Mouse (Mus musculus) neural tube, embryonic 13.5 days (tissue): Measurements from ENCODE around the gene Nom1. TPM values are rescaled to one million over a fixed set of nuclear protein-coding genes. Genes with fewer than 3 reads are reported as not detected.

Experiments used
- ATAC-seq: fragments of 200-750 bp; cut with Nextera tagmentation; 2 replicates; pipeline ENCODE4 v1.8.0; 2017; ENCODE audit warnings: low read depth, mild to moderate bottlenecking, moderate TSS enrichment, moderate library complexity
- H3K27ac ChIP-seq: fragments of 300-500 bp; sonication (generic); replicated peaks from 2 replicates; pipeline ENCODE4 v1.5.1; 2015; ENCODE audit warnings: moderate library complexity, mild to moderate bottlenecking, inconsistent platforms
- H3K27me3 ChIP-seq: fragments of 300-500 bp; sonication (generic); 2 replicates; pipeline ENCODE4 v1.6.1; 2015; ENCODE audit warnings: mild to moderate bottlenecking, inconsistent platforms
- H3K36me3 ChIP-seq: fragments of 300-500 bp; sonication (generic); 2 replicates; pipeline ENCODE4 v1.6.1; 2015; ENCODE audit warnings: mild to moderate bottlenecking, inconsistent platforms
- H3K4me1 ChIP-seq: fragments of 300-500 bp; sonication (generic); replicated peaks from 2 replicates; pipeline ENCODE4 v1.6.1; 2015; ENCODE audit warnings: inconsistent platforms
- H3K4me2 ChIP-seq: fragments of 300-500 bp; sonication (generic); 2 replicates; pipeline ENCODE4 v1.6.1; 2015; ENCODE audit warnings: inconsistent platforms, mild to moderate bottlenecking, moderate library complexity
- H3K4me3 ChIP-seq: fragments of 300-500 bp; sonication (generic); 2 replicates; pipeline ENCODE4 v1.5.1; 2015; ENCODE audit warnings: mild to moderate bottlenecking, inconsistent platforms
- H3K9ac ChIP-seq: fragments of 300-500 bp; sonication (generic); 2 replicates; pipeline ENCODE4 v1.6.1; 2015; ENCODE audit warnings: moderate library complexity, mild to moderate bottlenecking, inconsistent platforms
- H3K9me3 ChIP-seq: fragments of 300-500 bp; sonication (generic); 2 replicates; pipeline ENCODE4 v1.6.1; 2016; ENCODE audit warnings: inconsistent platforms
- WGBS: fragments of 180-500 bp; shearing (Covaris S2); methylation state at CpG from one replicate; pipeline ENCODE4 v1.1.7; 2015; 5-methylcytosine and 5-hydroxymethylcytosine counted together
- polyA plus RNA-seq: library from polyadenylated mRNA; unstranded; fragments of >200 nt; fragmentation: Nextera tagmentation; extraction: Ambion mirVana; gene quantifications from 2 replicates; pipeline ENCODE4 v1.2.1, GENCODE M21; 2015

Gene Nom1
- polyA plus RNA-seq, 1 experiment from 2014 or later, result 16.8 TPM

- Histone ChIP-seq H3K4me1 (peaks cover 14% of the 10 kb centered on the region), H3K9ac (no peak overlapping the region), H3K27me3 (peaks cover 100% of the 10 kb centered on the region), H3K27ac (no peak overlapping the region), H3K9me3 (no peaks in the 10 kb centered on the region), H3K36me3 (no peaks in the 10 kb centered on the region), H3K4me2 (no peak overlapping the region), H3K4me3 (0 out of 2 replicates have a peak overlapping the region, but pooled peaks have one; percentile 4)
- 2% methylated on average over 35 of the region's 35 CpGs for WGBS
- ATAC-seq, result no peak
These were observed 39.2 kb downstream of the Nom1 start for GRCm38 (mm10) chr5:29473551-29474245.

- Histone ChIP-seq H3K9me3 (no peaks in the 10 kb centered on the region), H3K4me2 (no peak overlapping the region), H3K36me3 (no peaks in the 10 kb centered on the region), H3K27ac (no peak overlapping the region), H3K4me1 (peaks cover 16% of the 10 kb centered on the region), H3K9ac (no peak overlapping the region; the same call in 1 of the 2 replicates), H3K4me3 (0 out of 2 replicates have a peak overlapping the region, but pooled peaks have one; percentile 4), H3K27me3 (peaks cover 100% of the 10 kb centered on the region)
- WGBS, result 2% methylated on average over 35 of the region's 35 CpGs
- no peak for ATAC-seq
These were observed 39.9 kb downstream of the Nom1 start for GRCm38 (mm10) chr5:29474246-29474960.

- WGBS, result under 1% methylated on average over 10 of the region's 10 CpGs
These were observed 40.6 kb downstream of the Nom1 start for GRCm38 (mm10) chr5:29475041-29475440.

DNA sequence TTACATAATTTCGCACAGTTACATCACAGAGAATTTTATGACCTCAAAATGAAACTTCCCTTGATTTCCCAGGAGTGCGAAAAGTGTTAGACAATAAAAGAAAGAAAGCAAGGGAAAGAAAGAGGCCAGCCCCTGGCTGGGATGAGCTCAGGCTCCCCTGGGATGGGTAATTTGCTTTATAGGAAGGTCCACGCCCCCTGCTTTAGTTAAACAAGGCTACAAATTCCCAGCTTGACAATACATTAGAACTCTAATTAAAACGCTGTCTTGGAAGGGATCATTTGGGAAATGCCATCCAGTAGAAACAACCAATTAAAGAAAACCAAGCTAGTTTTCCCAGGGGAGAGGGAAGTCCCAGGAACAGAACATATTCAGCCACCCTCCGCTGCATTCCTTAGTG is 41.1 kb downstream of the Nom1 start:
- Histone ChIP-seq H3K27me3 (peaks cover 100% of the 10 kb centered on the region), H3K27ac (no peak overlapping the region), H3K9ac (no peak overlapping the region), H3K9me3 (no peaks in the 10 kb centered on the region), H3K4me1 (peaks cover 16% of the 10 kb centered on the region), H3K4me2 (no peak overlapping the region), H3K36me3 (no peaks in the 10 kb centered on the region), H3K4me3 (peak overlapping the region; percentile 34; the same call in 1 of the 2 replicates)
- no peak for ATAC-seq
- WGBS, result 2% methylated on average over 5 of the region's 5 CpGs

More at GRCm38 (mm10) chr5:29475041-29475440, 40.6 kb downstream of the Nom1 start:
- Histone ChIP-seq H3K9ac (no peak overlapping the region), H3K9me3 (no peaks in the 10 kb centered on the region), H3K4me2 (no peak overlapping the region), H3K36me3 (no peaks in the 10 kb centered on the region), H3K4me1 (peaks cover 16% of the 10 kb centered on the region), H3K27me3 (peaks cover 100% of the 10 kb centered on the region), H3K4me3 (0 out of 2 replicates have a peak overlapping the region, but pooled peaks have one; percentile 0), H3K27ac (no peak overlapping the region)
- no peak for ATAC-seq

- 0% methylated on average over 1 of the region's 1 CpGs for WGBS
- H3K4me1 ChIP-seq, result peaks cover 16% of the 10 kb centered on the region
- H3K9ac ChIP-seq, result no peak overlapping the region
- no peak overlapping the region for H3K4me2 ChIP-seq
- H3K27ac ChIP-seq, result no peak overlapping the region
- peak overlapping the region; percentile 34; the same call in 1 of the 2 replicates for H3K4me3 ChIP-seq
- H3K36me3 ChIP-seq, result no peaks in the 10 kb centered on the region
- peaks cover 100% of the 10 kb centered on the region for H3K27me3 ChIP-seq
- ATAC-seq, result no peak
- H3K9me3 ChIP-seq, result no peaks in the 10 kb centered on the region
These were observed 41.6 kb downstream of the Nom1 start for GRCm38 (mm10) chr5:29476021-29476420.

GRCm38 (mm10) chr5:29477474-29478207 is 43.2 kb downstream of the Nom1 start:
- H3K4me2 ChIP-seq, result peak overlapping the region; percentile 46

DNA sequence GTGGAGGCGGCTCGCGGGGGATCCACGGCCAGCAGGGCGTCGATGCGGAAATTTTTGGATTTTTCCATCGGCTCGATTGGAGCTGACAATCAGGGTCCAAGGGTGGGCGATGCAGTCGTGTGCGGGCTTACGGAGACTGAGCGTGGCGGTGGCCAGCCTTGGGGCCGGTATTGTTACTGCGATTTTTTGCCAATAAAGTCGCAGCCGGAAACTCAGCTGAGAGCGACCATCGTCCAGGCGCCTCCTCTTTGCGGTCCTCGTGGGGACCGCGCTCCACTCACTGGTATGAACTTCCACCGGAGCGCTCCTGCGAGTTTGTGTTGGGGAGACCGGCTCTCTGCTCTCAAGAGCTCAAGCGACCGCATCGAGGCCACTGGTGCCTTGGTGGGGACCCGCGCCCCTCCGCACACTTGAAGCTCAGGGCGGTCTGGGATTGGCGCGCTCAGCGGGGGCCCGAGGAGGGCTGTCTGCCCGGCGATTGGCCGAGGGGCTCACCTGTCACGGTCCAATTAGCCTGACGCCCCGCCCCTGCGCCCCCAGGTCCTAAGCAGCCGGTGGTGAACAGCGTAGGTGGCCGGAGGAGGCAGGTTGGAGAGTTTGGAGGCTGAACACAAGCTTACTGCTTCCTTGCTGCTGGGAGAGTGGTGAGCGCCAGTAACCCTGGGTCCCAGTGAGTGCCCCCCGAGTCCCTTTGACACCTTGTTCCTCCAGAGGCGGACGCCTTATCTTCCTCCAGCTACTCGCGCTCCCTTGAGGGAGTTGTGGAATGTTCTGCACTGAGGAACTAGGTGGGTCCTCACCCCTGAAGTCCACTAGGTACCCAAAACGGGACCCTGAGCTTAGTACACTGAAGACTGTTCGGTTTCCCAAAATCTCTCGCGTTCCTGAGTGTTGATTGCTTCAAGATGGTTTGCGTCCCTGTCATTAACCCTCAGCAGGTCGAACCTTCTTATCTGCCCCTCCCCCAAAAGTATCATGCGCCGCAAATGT is 44.0 kb downstream of the Nom1 start, which contains the start of gene Mnx1:
Gene Mnx1 (minus strand): TSS at position 263 of the 990 bp plus-strand sequence.
- H3K4me1 ChIP-seq, result peaks cover 16% of the 10 kb centered on the region
- peak within 1 kb of the TSS; percentile 46 for H3K4me2 ChIP-seq
- H3K27ac ChIP-seq, result no peak within 1 kb of the TSS
- no peaks in the 10 kb centered on the region for H3K36me3 ChIP-seq
- peak within 1 kb of the TSS; percentile 34 for H3K4me3 ChIP-seq
- peak within 1 kb of the TSS; percentile 27; the same call in 1 of the 2 replicates for H3K9ac ChIP-seq
- peak; percentile 52 for ATAC-seq
- H3K27me3 ChIP-seq, result peaks cover 100% of the 10 kb centered on the region
- H3K9me3 ChIP-seq, result no peaks in the 10 kb centered on the region
- under 1% methylated on average over 65 of the region's 65 CpGs for WGBS

More at GRCm38 (mm10) chr5:29477474-29478207, 43.2 kb downstream of the Nom1 start:
- under 1% methylated on average over 73 of the region's 73 CpGs for WGBS
- peaks cover 16% of the 10 kb centered on the region for H3K4me1 ChIP-seq
- H3K27ac ChIP-seq, result no peak overlapping the region
- no peaks in the 10 kb centered on the region for H3K9me3 ChIP-seq
- peaks cover 100% of the 10 kb centered on the region for H3K27me3 ChIP-seq
- H3K36me3 ChIP-seq, result no peaks in the 10 kb centered on the region
- ATAC-seq, result peak; percentile 19; the same call in 1 of the 2 replicates
- peak overlapping the region; percentile 27; the same call in 1 of the 2 replicates for H3K9ac ChIP-seq
- H3K4me3 ChIP-seq, result peak overlapping the region; percentile 34

- Histone ChIP-seq H3K4me3 (no peak overlapping the region), H3K9me3 (no peaks in the 10 kb centered on the region), H3K4me1 (peaks cover 16% of the 10 kb centered on the region), H3K4me2 (peak overlapping the region; percentile 46; the same call in 1 of the 2 replicates), H3K36me3 (no peaks in the 10 kb centered on the region), H3K27ac (no peak overlapping the region), H3K9ac (no peak overlapping the region), H3K27me3 (peaks cover 100% of the 10 kb centered on the region)
- no peak for ATAC-seq
- 1% methylated on average over 14 of the region's 14 CpGs for WGBS
These were observed 44.7 kb downstream of the Nom1 start for GRCm38 (mm10) chr5:29479198-29479593.

GRCm38 (mm10) chr5:29483801-29484200 is 49.3 kb downstream of the Nom1 start:
- Histone ChIP-seq H3K4me3 (no peak overlapping the region), H3K27me3 (peaks cover 99% of the 10 kb centered on the region), H3K9ac (no peak overlapping the region), H3K27ac (no peak overlapping the region), H3K4me2 (no peak overlapping the region), H3K36me3 (no peaks in the 10 kb centered on the region), H3K9me3 (no peaks in the 10 kb centered on the region), H3K4me1 (peaks cover 11% of the 10 kb centered on the region; the same call in 1 of the 2 replicates)
- ATAC-seq, result no peak
- 2% methylated on average over 4 of the region's 4 CpGs for WGBS

DNA sequence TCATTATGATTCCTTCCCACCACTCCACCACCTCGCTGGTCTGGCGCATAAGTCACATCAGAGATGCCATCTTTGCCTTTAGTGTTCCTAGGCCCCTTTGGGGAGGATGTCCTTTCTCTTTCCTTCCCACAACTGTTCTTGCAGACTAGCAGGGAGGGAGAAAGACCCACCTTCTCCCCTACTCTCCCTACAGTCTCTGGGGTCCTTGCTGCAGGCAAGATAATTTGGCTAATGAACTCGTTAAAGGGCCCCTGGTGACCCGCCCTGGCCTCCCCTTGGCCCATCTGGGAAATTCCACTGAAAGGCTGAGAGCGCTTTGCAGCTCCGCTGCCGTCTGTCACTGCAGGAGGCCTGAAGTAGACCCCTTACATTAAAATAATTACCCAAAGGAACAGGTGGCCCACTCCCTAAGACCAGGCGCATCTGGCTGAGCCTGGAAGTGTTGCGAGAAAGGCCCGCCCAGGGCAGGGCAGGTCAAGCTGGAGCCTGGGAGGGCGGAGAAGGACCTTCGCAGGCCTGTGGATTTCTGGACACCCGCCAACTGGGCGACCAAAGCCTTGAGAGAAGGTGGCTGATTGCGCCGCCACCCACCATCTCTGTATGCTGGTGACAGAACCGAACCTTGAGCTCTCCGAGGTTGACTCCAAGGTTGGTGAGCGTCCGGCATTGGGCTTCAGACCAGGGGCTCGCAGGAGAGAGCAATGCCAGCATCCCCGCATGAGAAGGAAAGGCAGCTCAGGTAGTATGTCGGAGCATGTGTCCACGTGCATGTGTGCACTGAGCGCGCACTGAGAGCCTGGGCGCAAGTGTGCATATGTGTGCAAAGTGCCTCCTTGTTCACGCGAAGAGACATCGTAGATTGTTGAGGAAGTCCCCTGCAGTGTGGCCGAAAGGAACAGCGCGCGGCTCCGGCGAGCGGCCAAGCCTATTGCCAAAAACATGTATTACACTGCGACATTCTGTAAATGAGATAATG is 50.8 kb downstream of the Nom1 start:
- peaks cover 10% of the 10 kb centered on the region; the same call in 1 of the 2 replicates for H3K4me1 ChIP-seq
- no peak for ATAC-seq
- H3K9ac ChIP-seq, result no peak overlapping the region
- no peak overlapping the region for H3K27ac ChIP-seq
- H3K36me3 ChIP-seq, result no peaks in the 10 kb centered on the region
- H3K4me2 ChIP-seq, result no peak overlapping the region
- WGBS, result under 1% methylated on average over 38 of the region's 38 CpGs
- H3K9me3 ChIP-seq, result no peaks in the 10 kb centered on the region
- H3K27me3 ChIP-seq, result peaks cover 99% of the 10 kb centered on the region
- no peak overlapping the region for H3K4me3 ChIP-seq
